Mouse (Mus musculus) midbrain, embryonic 16.5 days (tissue): Measurements from ENCODE around the gene Tvp23b. TPM values are rescaled to one million over a fixed set of nuclear protein-coding genes. Genes with fewer than 3 reads are reported as not detected.

ENCODE experiments used
- ATAC-seq: fragments of 200-750 bp; cut with Nextera tagmentation; 2 replicates; pipeline ENCODE4 v1.8.0; 2017; ENCODE audit warnings: moderate TSS enrichment
- H3K27ac ChIP-seq: fragments of 300-500 bp; sonication (generic); 2 replicates; pipeline ENCODE4 v1.5.1; 2014; ENCODE audit warnings: mild to moderate bottlenecking, low read length, mixed read lengths
- H3K27me3 ChIP-seq: fragments of 300-500 bp; sonication (generic); 2 replicates; pipeline ENCODE4 v1.6.1; 2014; ENCODE audit warnings: low read depth, low read length, mixed read lengths; ENCODE audit not compliant: control insufficient read depth, insufficient read depth
- H3K36me3 ChIP-seq: fragments of 300-500 bp; sonication (generic); 2 replicates; pipeline ENCODE4 v1.6.1; 2014; ENCODE audit warnings: mild to moderate bottlenecking, low read length, moderate library complexity, mixed read lengths; ENCODE audit not compliant: control insufficient read depth, insufficient read depth
- H3K4me1 ChIP-seq: fragments of 300-500 bp; sonication (generic); 2 replicates; pipeline ENCODE4 v1.6.1; 2014; ENCODE audit warnings: mild to moderate bottlenecking, low read length, mixed read lengths; ENCODE audit not compliant: control insufficient read depth, insufficient read depth
- H3K4me2 ChIP-seq: fragments of 300-500 bp; sonication (generic); 2 replicates; pipeline ENCODE4 v1.6.1; 2014; ENCODE audit warnings: mild to moderate bottlenecking, low read length, mixed read lengths
- H3K4me3 ChIP-seq: fragments of 300-500 bp; sonication (generic); 2 replicates; pipeline ENCODE4 v1.5.1; 2014; ENCODE audit warnings: low read depth, mild to moderate bottlenecking, low read length, moderate library complexity, mixed read lengths
- H3K9ac ChIP-seq: fragments of 300-500 bp; sonication (generic); 2 replicates; pipeline ENCODE4 v1.6.1; 2014; ENCODE audit warnings: low read depth, low read length, mixed read lengths
- H3K9me3 ChIP-seq: fragments of 300-500 bp; sonication (generic); replicated peaks from 2 replicates; pipeline ENCODE4 v1.6.1; 2014; ENCODE audit warnings: mild to moderate bottlenecking, low read length, mixed read lengths; ENCODE audit not compliant: control insufficient read depth, poor library complexity, severe bottlenecking
- WGBS: fragments of 180-500 bp; shearing (Covaris S2); extraction: QIAGEN DNeasy Blood & Tissue Kit; methylation state at CpG from one replicate; pipeline ENCODE4 v1.1.7; 2014; 5-methylcytosine and 5-hydroxymethylcytosine counted together
- polyA plus RNA-seq: library from polyadenylated mRNA; unstranded; fragments of >200 nt; fragmentation: Nextera tagmentation; extraction: Ambion mirVana; gene quantifications from 2 replicates; pipeline ENCODE4 v1.2.1, GENCODE M21; 2015

Tvp23b gene
- polyA plus RNA-seq, 1 experiment from 2014 or later, result 68.0 TPM

- WGBS, result 97% methylated on average over 1 of the region's 1 CpGs
- H3K4me3 ChIP-seq, result no peak overlapping the region
- no peak overlapping the region for H3K4me2 ChIP-seq
These were observed 1.9 kb upstream of the Tvp23b start for GRCm38 (mm10) chr11:62877391-62877790.

DNA sequence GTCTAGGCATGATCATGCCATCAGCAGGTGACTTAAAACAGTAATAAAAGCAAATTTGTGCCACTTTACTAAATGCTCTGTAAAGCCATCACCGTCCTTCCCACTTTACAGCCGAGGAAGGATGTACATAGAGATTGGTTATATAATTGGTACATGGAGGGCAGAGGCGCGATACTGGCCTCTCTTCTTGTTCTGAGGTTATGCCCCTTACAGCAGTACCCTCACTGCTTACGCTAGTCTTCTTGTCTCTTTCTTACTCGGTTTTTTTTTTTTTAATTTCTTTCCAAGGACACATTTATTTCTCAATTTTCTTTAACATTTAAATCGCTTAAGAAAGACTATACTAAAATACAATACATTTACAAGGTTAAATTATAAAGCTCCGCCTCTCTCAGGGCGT, 527 bp upstream of the Tvp23b start:
- peak overlapping the region; percentile 69 for H3K4me3 ChIP-seq
- H3K27ac ChIP-seq, result peak overlapping the region; percentile 84
- H3K9ac ChIP-seq, result no peak overlapping the region
- peaks cover 9% of the 10 kb centered on the region for H3K4me1 ChIP-seq
- H3K27me3 ChIP-seq, result no peaks in the 10 kb centered on the region
- no peaks in the 10 kb centered on the region for H3K9me3 ChIP-seq
- H3K4me2 ChIP-seq, result peak overlapping the region; percentile 52
- H3K36me3 ChIP-seq, result no peaks in the 10 kb centered on the region
- WGBS, result 28% methylated on average over 9 of the region's 9 CpGs
- ATAC-seq, result peak; percentile 46; the same call in 1 of the 2 replicates

More at GRCm38 (mm10) chr11:62877391-62877790, 1.9 kb upstream of the Tvp23b start:
- no peaks in the 10 kb centered on the region for H3K9me3 ChIP-seq
- H3K27ac ChIP-seq, result no peak overlapping the region
- no peaks in the 10 kb centered on the region for H3K36me3 ChIP-seq
- peaks cover 9% of the 10 kb centered on the region for H3K4me1 ChIP-seq
- H3K9ac ChIP-seq, result no peak overlapping the region
- ATAC-seq, result no peak
- H3K27me3 ChIP-seq, result no peaks in the 10 kb centered on the region

DNA sequence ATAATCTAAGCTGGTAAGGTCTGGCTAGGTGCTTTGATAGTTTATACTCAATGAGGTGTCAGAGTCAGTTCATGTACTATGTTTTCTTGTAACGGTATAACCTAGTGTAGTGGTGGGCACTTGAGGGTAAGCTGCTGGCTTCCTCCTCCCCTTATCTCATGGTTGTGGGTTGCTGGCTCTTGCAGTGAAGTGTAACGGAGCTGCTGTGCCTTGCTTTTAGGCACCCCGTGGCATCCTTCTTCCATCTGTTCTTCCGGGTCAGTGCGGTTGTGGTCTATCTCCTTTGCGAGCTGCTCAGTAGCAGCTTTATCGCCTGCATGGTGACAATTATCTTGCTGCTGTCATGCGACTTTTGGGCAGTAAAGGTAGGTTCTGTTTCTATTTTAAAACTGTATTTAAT, 4.2 kb downstream of the Tvp23b start:
- H3K4me2 ChIP-seq, result no peak overlapping the region
- no peak overlapping the region for H3K27ac ChIP-seq
- H3K36me3 ChIP-seq, result peaks cover 19% of the 10 kb centered on the region
- no peaks in the 10 kb centered on the region for H3K9me3 ChIP-seq
- no peak overlapping the region for H3K4me3 ChIP-seq
- no peaks in the 10 kb centered on the region for H3K27me3 ChIP-seq
- no peak overlapping the region for H3K9ac ChIP-seq
- ATAC-seq, result no peak
- WGBS, result 92% methylated on average over 8 of the region's 8 CpGs
- peaks cover 9% of the 10 kb centered on the region for H3K4me1 ChIP-seq

DNA sequence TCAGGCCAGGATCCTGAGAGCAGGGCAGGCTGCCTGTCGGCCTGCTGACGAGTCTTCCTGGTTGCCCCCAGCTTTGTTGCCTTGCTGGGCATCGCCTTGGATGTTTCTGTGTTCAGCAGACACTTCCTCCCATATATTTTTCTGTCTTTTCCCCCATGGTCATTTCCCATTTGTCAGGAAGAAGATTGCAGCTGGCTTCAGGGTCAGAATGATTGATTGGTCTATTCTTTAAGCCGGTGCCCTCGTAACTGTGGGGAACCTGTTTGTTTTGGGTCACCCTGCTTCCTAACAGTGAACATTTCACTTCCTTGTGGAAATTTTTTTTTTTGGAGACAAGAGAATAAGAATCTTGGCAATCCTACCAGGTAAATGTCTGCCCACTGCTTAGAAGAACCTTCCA, 6.1 kb downstream of the Tvp23b start:
- H3K36me3 ChIP-seq, result peaks cover 19% of the 10 kb centered on the region
- no peaks in the 10 kb centered on the region for H3K27me3 ChIP-seq
- H3K9me3 ChIP-seq, result no peaks in the 10 kb centered on the region
- no peak overlapping the region for H3K4me3 ChIP-seq
- H3K4me1 ChIP-seq, result peaks cover 4% of the 10 kb centered on the region; the same call in 1 of the 2 replicates
- H3K4me2 ChIP-seq, result no peak overlapping the region
- no peak overlapping the region for H3K27ac ChIP-seq
- ATAC-seq, result no peak
- 93% methylated on average over 5 of the region's 5 CpGs for WGBS
- H3K9ac ChIP-seq, result no peak overlapping the region

DNA sequence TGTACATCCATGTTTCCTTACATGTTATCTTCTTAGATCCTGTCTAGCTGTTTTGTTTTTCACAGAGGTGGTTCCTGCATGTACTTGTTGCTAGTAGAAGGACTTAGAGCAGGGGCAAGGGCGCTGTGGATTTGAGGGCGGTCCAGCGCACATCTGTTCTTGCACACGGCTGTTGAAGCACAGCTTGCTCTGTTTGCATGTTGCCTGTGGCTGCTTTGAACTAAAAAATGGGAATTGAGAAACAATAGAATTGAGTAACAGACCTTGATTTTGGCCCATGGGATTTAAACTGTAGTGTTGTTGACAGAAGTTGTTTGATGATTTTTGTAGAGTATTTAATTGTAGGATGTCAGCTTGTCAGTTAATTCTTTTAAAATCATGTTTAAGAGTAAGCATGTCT, 11.5 kb downstream of the Tvp23b start:
- no peaks in the 10 kb centered on the region for H3K9me3 ChIP-seq
- WGBS, result 85% methylated on average over 4 of the region's 4 CpGs
- H3K27ac ChIP-seq, result no peak overlapping the region
- no peaks in the 10 kb centered on the region for H3K4me1 ChIP-seq
- H3K4me3 ChIP-seq, result no peak overlapping the region
- no peaks in the 10 kb centered on the region for H3K27me3 ChIP-seq
- no peak for ATAC-seq
- H3K36me3 ChIP-seq, result peaks cover 13% of the 10 kb centered on the region
- H3K4me2 ChIP-seq, result no peak overlapping the region
- no peak overlapping the region for H3K9ac ChIP-seq

GRCm38 (mm10) chr11:62891763-62892162, 12.5 kb downstream of the Tvp23b start:
- Histone ChIP-seq H3K27ac (no peak overlapping the region), H3K4me3 (no peak overlapping the region), H3K4me2 (no peak overlapping the region), H3K9ac (no peak overlapping the region), H3K4me1 (no peaks in the 10 kb centered on the region), H3K9me3 (no peaks in the 10 kb centered on the region), H3K36me3 (peaks cover 8% of the 10 kb centered on the region; the same call in 1 of the 2 replicates), H3K27me3 (no peaks in the 10 kb centered on the region)
- WGBS, result 94% methylated on average over 11 of the region's 11 CpGs
- no peak for ATAC-seq

- Histone ChIP-seq H3K4me2 (no peak overlapping the region), H3K27me3 (no peaks in the 10 kb centered on the region), H3K9ac (no peak overlapping the region), H3K9me3 (no peaks in the 10 kb centered on the region), H3K36me3 (no peaks in the 10 kb centered on the region), H3K4me1 (no peaks in the 10 kb centered on the region), H3K4me3 (no peak overlapping the region), H3K27ac (no peak overlapping the region)
- 35% methylated on average over 12 of the region's 12 CpGs for WGBS
- peak; percentile 71 for ATAC-seq
These were observed 22.6 kb downstream of the Tvp23b start for GRCm38 (mm10) chr11:62901699-62902323.

- no peaks in the 10 kb centered on the region for H3K9me3 ChIP-seq
- H3K27me3 ChIP-seq, result no peaks in the 10 kb centered on the region
- WGBS, result 50% methylated on average over 6 of the region's 6 CpGs
These were observed 24.7 kb downstream of the Tvp23b start for GRCm38 (mm10) chr11:62903871-62904495.

GRCm38 (mm10) chr11:62909720-62910306, 30.6 kb downstream of the Tvp23b start:
- Histone ChIP-seq H3K36me3 (no peaks in the 10 kb centered on the region), H3K27me3 (no peaks in the 10 kb centered on the region), H3K9me3 (no peaks in the 10 kb centered on the region), H3K4me1 (no peaks in the 10 kb centered on the region), H3K4me2 (no peak overlapping the region), H3K4me3 (no peak overlapping the region), H3K27ac (no peak overlapping the region), H3K9ac (no peak overlapping the region)
- WGBS, result 78% methylated on average over 3 of the region's 3 CpGs
- no peak for ATAC-seq

More at GRCm38 (mm10) chr11:62903871-62904495, 24.7 kb downstream of the Tvp23b start:
- no peak overlapping the region for H3K9ac ChIP-seq
- H3K4me1 ChIP-seq, result no peaks in the 10 kb centered on the region
- no peak overlapping the region for H3K27ac ChIP-seq
- H3K4me3 ChIP-seq, result no peak overlapping the region
- H3K36me3 ChIP-seq, result no peaks in the 10 kb centered on the region
- ATAC-seq, result no peak
- H3K4me2 ChIP-seq, result no peak overlapping the region
